8 mouse cellular contexts compared by ENCODE assay signal in the genomic region with DNA sequence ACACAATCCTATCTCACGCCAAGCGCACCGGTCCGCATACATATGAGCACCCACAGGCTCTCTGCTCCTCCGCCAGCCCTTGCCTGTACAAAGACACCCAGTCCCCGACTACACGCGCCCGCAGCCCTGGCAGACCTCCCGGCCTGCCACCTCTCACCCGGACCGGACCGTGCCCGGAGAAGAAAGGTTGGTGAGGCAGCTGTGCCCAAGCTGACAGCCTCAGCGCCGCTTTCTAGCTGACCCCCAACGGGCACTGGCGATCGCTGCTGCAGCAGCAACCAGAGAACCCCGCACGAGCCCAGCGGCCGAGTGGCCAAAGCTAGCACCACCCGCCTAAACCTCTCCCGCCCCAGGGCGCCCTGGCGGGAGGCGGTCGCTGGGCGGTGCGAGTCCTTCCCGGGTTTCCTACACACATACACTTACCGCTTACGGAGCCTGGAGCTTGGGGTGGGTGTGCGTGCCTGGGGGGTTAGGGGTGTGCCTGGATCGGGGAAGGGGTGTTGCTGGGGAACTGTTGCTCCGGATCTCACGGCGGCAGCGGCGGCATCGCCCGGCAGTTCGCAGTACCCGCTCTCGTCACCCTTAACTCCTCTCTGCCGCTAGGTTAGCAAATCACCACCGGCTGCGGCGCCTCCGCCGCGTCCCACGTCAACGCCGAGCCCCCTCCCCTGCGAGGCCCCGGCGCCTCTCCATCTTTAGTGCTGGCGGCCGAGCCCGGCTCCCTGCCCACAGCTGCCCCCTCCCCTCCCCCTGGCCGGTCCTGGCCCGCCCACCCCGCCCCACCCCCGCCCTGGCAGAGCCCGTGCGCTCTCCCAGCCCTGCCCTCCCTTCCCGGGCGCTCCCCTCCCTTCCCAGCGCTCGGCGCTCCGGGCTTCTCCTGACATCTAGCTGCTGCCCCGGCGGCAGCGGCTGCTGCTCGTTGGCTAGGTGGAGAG. TPM values are rescaled to one million over a fixed set of nuclear protein-coding genes. Genes with fewer than 3 reads are reported as not detected.
DNase-seq lines count a peak whose midpoint lies in the region; ATAC-seq and TF ChIP-seq lines count a peak whose summit lies in the region.

A gene (minus strand): TSS at position 592 of the 935 bp plus-strand sequence.

- no peaks in the 10 kb centered on the region for H3K36me3 ChIP-seq in lung, embryonic 14.5 days (ENCODE audit: insufficient read depth)

- POLR2A ChIA-PET in Patski (lab: Charles Lee), result no interaction called here

- H3K4me2 ChIP-seq in lung, embryonic 14.5 days, result peak within 1 kb of the TSS; percentile 96

- H3K9me3 ChIP-seq in lung, embryonic 14.5 days (ENCODE audit: low read depth, low read length), result no peaks in the 10 kb centered on the region

- H3K4me1 ChIP-seq in lung, embryonic 14.5 days (ENCODE audit: insufficient read depth), result no peaks in the 10 kb centered on the region
- peaks cover 29% of the 10 kb centered on the region for H3K4me1 ChIP-seq in olfactory bulb, adult 2 months (ENCODE audit: control insufficient read depth, insufficient read depth, low read length)

- intact Hi-C loops in heart, postnatal 36 days (cut with DNase I), result loop anchor here (1.0 to 2.0 kb wide), 5 partner anchors 25 to 187 kb away; no protein-coding TSS in a partner anchor

- DNase-seq in Patski (ENCODE audit: low read depth, low spot score), result no peak
- peak; percentile 30 for DNase-seq in cerebellum, adult 8-10 months
- DNase-seq in heart, postnatal 36 days, result peak; percentile 89 to 95
- peak; percentile 88 for DNase-seq in layer of hippocampus, adult 9-11 months
- peak; percentile 77 for DNase-seq in lung, embryonic 14.5 days
- peak; percentile 70 for DNase-seq in thymus, postnatal 4 days

- CTCF ChIA-PET in Patski (lab: Charles Lee), result no interaction called here

- no peak; the same call in 1 of the 2 replicates for TF ChIP-seq POLR2A in olfactory bulb, adult 2 months (IDR thresholded peaks at IDR 0.05; ENCODE audit: insufficient read depth, low read depth, low read length)

- H3K27me3 ChIP-seq in Patski, result peaks cover 60% of the 10 kb centered on the region
- peaks cover 73% of the 10 kb centered on the region for H3K27me3 ChIP-seq in lung, embryonic 14.5 days (ENCODE audit: insufficient read depth, low read length)

- H3K9ac ChIP-seq in lung, embryonic 14.5 days, result peak within 1 kb of the TSS; percentile 46

- WGBS in lung, embryonic 14.5 days, result 0% methylated on average over 57 of the region's 78 CpGs
- WGBS in olfactory bulb, adult 2 months, result under 1% methylated on average over 78 of the region's 78 CpGs

- in situ Hi-C loops in Patski (cut with MboI; ENCODE audit: low pct_unique_long_range_greater_than_20kb), result no loop called here

- TF ChIP-seq CTCF in Patski (IDR thresholded peaks at IDR 0.05), result no peak
- peak; percentile 28 for TF ChIP-seq CTCF in lung, embryonic 14.5 days (IDR thresholded peaks at IDR 0.05; ENCODE audit: low read depth)
- no peak for TF ChIP-seq CTCF in olfactory bulb, adult 2 months (IDR thresholded peaks at IDR 0.05; ENCODE audit: insufficient read depth, low read depth, low read length)

- peak within 1 kb of the TSS; percentile 56 for H3K4me3 ChIP-seq in lung, embryonic 14.5 days (ENCODE audit: low read depth, low read length)
- peak within 1 kb of the TSS; percentile 95 for H3K4me3 ChIP-seq in olfactory bulb, adult 2 months (ENCODE audit: insufficient read depth, low read depth, low read length)

- peak; percentile 58 for ATAC-seq in Patski
- ATAC-seq in frontal cortex, adult (ENCODE audit: low TSS enrichment), result peak; percentile 48
- ATAC-seq in lung, embryonic 14.5 days (ENCODE audit: insufficient read depth), result peak; percentile 83

- no peak within 1 kb of the TSS for H3K27ac ChIP-seq in lung, embryonic 14.5 days (ENCODE audit: low read depth)
- peak within 1 kb of the TSS; percentile 86 for H3K27ac ChIP-seq in olfactory bulb, adult 2 months (ENCODE audit: insufficient read depth, low read depth, low read length)

RNA-seq across cellular contexts. Expression of the gene that starts here (rescaled TPM):
- 0.15 TPM for polyA plus RNA-seq in Patski (2021)
- 100 to 1,000 TPM; 118 to 222 TPM for total RNA-seq in heart, postnatal 36 days (2021)
- 0.71 and 1.2 TPM in 2 replicates for polyA plus RNA-seq in lung, embryonic 14.5 days (2014; fragmentation: Nextera tagmentation; extraction: Ambion mirVana)
- polyA plus RNA-seq in olfactory bulb, adult 2 months (2012; ENCODE audit: insufficient read depth, insufficient read length, low replicate concordance, missing spikeins), result not detected in 2 replicates

Comparison
In these comparisons a context has a peak if more than half of its experiments do, and no peak if none do; other contexts are left out.
1. Peak in ATAC-seq in Patski; RNA of the gene not detected or under 1 TPM.